Mouse (Mus musculus) forebrain, postnatal 0 days (tissue): ENCODE results near the gene Sfxn5. TPM values are rescaled to one million over a fixed set of nuclear protein-coding genes. Genes with fewer than 3 reads are reported as not detected.

Experiments used
- ATAC-seq: fragments of 200-750 bp; cut with Nextera tagmentation; 2 replicates; pipeline ENCODE4 v1.8.0; 2017; ENCODE audit warnings: mild to moderate bottlenecking, moderate library complexity
- DNase-seq: peaks from one replicate; pipeline ENCODE4 v3.0.0-alpha.2; 2015
- H3K27ac ChIP-seq: fragments of 300-500 bp; sonication (generic); 2 replicates; pipeline ENCODE4 v1.5.1; 2014; ENCODE audit warnings: low read depth, mild to moderate bottlenecking, antibody characterized with exemption, low read length, moderate library complexity, mixed read lengths
- H3K27me3 ChIP-seq: fragments of 300-500 bp; sonication (generic); 2 replicates; pipeline ENCODE4 v1.6.1; 2014; ENCODE audit warnings: mild to moderate bottlenecking, low read length, mixed read lengths; ENCODE audit not compliant: insufficient read depth
- H3K36me3 ChIP-seq: fragments of 300-500 bp; sonication (generic); 2 replicates; pipeline ENCODE4 v1.6.1; 2014; ENCODE audit warnings: mild to moderate bottlenecking, moderate library complexity; ENCODE audit not compliant: insufficient read depth
- H3K4me1 ChIP-seq: fragments of 300-500 bp; sonication (generic); 2 replicates; pipeline ENCODE4 v1.6.1; 2014; ENCODE audit warnings: antibody characterized with exemption; ENCODE audit not compliant: insufficient read depth
- H3K4me2 ChIP-seq: fragments of 300-500 bp; sonication (generic); 2 replicates; pipeline ENCODE4 v1.6.1; 2014; ENCODE audit warnings: low read depth, mild to moderate bottlenecking, moderate library complexity
- H3K4me3 ChIP-seq: fragments of 300-500 bp; sonication (generic); 2 replicates; pipeline ENCODE4 v1.5.1; 2014; ENCODE audit warnings: low read depth, low read length, mixed read lengths
- H3K9ac ChIP-seq: fragments of 300-500 bp; sonication (generic); 2 replicates; pipeline ENCODE4 v1.6.1; 2014; ENCODE audit warnings: mild to moderate bottlenecking
- H3K9me3 ChIP-seq: fragments of 300-500 bp; sonication (generic); 2 replicates; pipeline ENCODE4 v1.6.1; 2016; ENCODE audit warnings: low read length
- CTCF ChIP-seq: sonication (generic); IDR thresholded peaks from 2 replicates; pipeline ENCODE4 v1.5.1; 2016; ENCODE audit warnings: antibody characterized with exemption, control low read depth, low read depth
- WGBS: fragments of 180-500 bp; shearing (Covaris S2); extraction: QIAGEN DNeasy Blood & Tissue Kit; methylation state at CpG from one replicate; pipeline ENCODE4 v1.1.7; 2014; 5-methylcytosine and 5-hydroxymethylcytosine counted together
- polyA plus RNA-seq: library from polyadenylated mRNA; unstranded; fragments of >200 nt; fragmentation: Nextera tagmentation; extraction: Ambion mirVana; gene quantifications from 2 replicates; pipeline ENCODE4 v1.2.1, GENCODE M21; 2015
- total RNA-seq: library from RNA; depleted of rRNA; stranded (reverse); fragments of >200 nt; gene quantifications from 2 replicates; pipeline ENCODE4 v1.2.3, GENCODE M21; 2014

Gene Sfxn5
- total and polyA plus RNA-seq, 2 experiments from 2014 or later = 49.1 to 55.6 TPM

DNA sequence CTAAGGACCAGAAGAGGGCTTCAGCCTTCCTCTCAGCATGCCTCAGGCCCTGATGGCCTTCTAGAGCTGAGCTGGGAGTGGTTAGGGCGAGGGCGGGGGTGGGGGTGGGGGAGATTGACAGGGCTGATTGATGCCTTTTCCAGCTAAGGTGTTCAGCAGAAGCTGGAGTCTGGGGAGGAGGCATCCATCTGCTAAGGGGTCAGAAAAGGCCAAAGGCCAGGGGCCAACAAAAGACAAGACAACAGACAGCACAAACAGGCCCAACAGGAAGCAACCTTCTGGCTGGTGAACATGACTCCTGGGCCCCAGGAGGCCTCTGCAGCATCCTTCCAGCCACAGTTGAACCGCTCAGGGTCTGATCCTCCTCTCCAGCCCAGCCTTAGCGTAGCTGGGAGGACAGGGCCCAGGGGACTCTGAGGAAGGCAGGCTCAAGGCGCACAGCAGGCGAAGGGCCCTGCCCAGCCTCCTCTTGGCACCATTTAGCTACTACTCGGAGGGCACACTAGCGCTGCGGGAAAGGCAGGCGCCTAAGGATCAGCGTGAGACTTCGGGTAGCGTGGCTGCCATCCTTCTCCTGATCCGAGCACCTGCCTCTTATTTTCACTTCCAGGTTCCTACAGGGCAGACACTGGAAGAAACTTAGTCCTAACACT, 109.6 kb downstream of the Sfxn5 start:
- TF ChIP-seq CTCF = no peak
- no peak overlapping the region for H3K27ac ChIP-seq
- peaks cover 3% of the 10 kb centered on the region; the same call in 1 of the 2 replicates for H3K4me1 ChIP-seq
- no peak overlapping the region for H3K9ac ChIP-seq
- no peaks in the 10 kb centered on the region for H3K27me3 ChIP-seq
- no peak overlapping the region for H3K4me2 ChIP-seq
- no peaks in the 10 kb centered on the region for H3K9me3 ChIP-seq
- no peak overlapping the region for H3K4me3 ChIP-seq
- 40% methylated on average over 14 of the region's 14 CpGs for WGBS
- H3K36me3 ChIP-seq = no peaks in the 10 kb centered on the region
- DNase-seq (no peak), ATAC-seq (no peak; the same call in 1 of the 2 replicates)

DNA sequence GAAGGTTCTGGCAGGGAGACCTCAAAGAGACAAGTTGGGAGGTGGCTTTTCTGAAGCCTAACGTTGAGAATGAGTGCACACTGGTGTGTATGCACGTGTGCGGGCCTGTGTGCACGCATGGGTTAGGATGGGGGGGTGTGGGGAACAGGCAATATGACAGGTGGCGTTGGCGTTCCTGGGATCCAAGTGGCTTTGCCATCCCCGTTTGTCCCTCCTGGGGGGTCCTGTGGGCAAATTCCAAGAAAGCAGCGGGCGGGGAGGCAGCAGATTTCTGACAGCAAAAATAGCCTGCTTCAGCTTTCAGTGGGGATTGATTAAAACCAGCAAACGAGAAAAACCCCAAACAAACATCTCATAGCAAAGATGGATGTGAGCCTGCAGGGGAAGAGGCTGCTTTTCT, 110.7 kb downstream of the Sfxn5 start:
- TF ChIP-seq CTCF = no peak
- Histone ChIP-seq H3K27ac (no peak overlapping the region), H3K4me1 (peaks cover 8% of the 10 kb centered on the region; the same call in 1 of the 2 replicates), H3K4me2 (no peak overlapping the region), H3K36me3 (no peaks in the 10 kb centered on the region), H3K4me3 (no peak overlapping the region), H3K9me3 (no peaks in the 10 kb centered on the region), H3K27me3 (no peaks in the 10 kb centered on the region), H3K9ac (no peak overlapping the region)
- DNase-seq (no peak), ATAC-seq (no peak)
- 58% methylated on average over 10 of the region's 10 CpGs for WGBS

DNA sequence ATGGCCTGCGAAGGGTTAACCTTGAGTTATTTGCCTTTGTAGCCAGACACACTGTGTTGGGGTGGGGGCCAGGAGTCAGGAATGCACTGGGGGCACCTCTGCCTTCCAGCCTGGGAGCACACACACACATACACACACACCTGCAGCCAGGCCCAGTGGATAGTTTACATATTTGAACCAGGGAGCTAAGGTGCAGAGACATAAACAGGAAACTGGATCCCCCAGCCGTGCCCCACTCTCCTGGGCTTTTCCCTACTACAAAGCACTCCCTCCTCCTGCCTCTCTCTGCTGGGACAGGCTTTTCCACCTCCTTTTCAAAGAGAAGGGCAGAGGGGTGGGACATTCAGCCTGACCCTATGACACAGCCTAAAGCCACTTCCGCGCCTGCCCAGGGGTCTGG, 112.3 kb downstream of the Sfxn5 start:
- no peaks in the 10 kb centered on the region for H3K27me3 ChIP-seq
- H3K4me1 ChIP-seq = peaks cover 9% of the 10 kb centered on the region; the same call in 1 of the 2 replicates
- no peaks in the 10 kb centered on the region for H3K9me3 ChIP-seq
- no peak overlapping the region for H3K4me2 ChIP-seq
- WGBS = 54% methylated on average over 4 of the region's 4 CpGs
- H3K4me3 ChIP-seq = no peak overlapping the region
- H3K36me3 ChIP-seq = no peaks in the 10 kb centered on the region
- no peak overlapping the region for H3K9ac ChIP-seq
- no peak for TF ChIP-seq CTCF
- no peak for ATAC-seq
- DNase-seq = no peak
- no peak overlapping the region for H3K27ac ChIP-seq

DNA sequence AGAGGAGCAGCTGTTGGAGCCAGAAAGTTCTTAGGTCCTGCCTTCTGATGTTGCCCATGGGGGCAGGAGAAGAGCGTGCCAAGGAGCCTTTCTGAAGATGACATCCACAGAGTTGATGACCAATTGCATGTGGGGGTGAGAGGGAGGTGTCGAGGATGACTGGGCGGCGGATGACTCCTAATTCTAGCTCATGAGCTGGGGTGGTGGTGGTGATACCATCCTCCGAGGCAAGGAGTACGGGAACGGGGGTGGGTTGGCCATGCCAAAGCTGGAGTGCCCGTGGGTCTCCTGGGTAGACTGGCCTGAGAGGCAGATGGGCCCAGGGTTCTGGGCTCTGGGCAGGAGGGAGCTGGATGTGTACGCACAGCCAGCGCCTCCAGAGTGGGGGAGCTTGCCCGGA, 113.5 kb downstream of the Sfxn5 start:
- no peak overlapping the region for H3K9ac ChIP-seq
- TF ChIP-seq CTCF = no peak
- no peak overlapping the region for H3K4me2 ChIP-seq
- no peak overlapping the region for H3K4me3 ChIP-seq
- H3K9me3 ChIP-seq = no peaks in the 10 kb centered on the region
- peaks cover 9% of the 10 kb centered on the region; the same call in 1 of the 2 replicates for H3K4me1 ChIP-seq
- no peak for DNase-seq
- WGBS = 87% methylated on average over 11 of the region's 11 CpGs
- no peaks in the 10 kb centered on the region for H3K27me3 ChIP-seq
- H3K27ac ChIP-seq = no peak overlapping the region
- no peaks in the 10 kb centered on the region for H3K36me3 ChIP-seq
- ATAC-seq = no peak

DNA sequence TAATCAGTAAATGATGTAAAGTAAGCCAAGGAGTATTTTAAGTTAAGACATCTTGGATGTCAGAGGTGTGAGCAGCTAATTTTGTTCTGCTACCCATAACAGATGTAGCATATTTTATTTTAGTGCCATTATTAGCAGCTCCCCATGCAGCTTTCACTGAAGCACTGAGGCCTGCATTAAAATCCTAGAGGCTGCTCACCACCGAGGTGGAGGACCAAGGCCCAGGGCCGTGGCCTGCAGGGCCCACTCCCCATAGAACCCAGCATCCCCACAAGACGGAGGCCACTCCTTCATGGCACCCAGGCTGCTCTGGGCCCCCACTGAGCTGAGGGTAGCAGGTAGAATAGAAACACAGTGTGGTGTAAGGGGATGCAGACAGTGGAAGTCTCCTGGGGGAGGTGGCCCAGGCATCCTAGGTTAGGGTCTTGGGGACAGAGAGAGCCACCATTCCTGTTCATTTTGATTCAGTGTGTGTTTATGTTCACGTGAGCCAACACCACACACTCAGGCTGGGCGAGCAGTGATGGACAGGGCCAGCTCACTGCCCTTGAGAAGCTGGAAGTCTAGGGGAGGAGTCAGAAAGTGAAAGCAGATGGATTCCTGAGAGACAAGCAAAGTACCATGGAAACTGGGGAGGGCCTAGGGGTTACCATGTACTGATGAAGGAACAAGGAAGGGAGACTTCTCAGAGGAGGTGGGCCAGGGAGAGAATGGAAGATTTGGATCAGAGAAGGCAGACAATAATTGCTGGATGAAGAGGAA, 114.4 kb downstream of the Sfxn5 start:
- 46% methylated on average over 5 of the region's 5 CpGs for WGBS
- Histone ChIP-seq H3K27ac (peak overlapping the region; percentile 52; the same call in 1 of the 2 replicates), H3K4me3 (no peak overlapping the region), H3K9me3 (no peaks in the 10 kb centered on the region), H3K27me3 (no peaks in the 10 kb centered on the region), H3K9ac (no peak overlapping the region), H3K4me2 (no peak overlapping the region), H3K4me1 (peaks cover 6% of the 10 kb centered on the region; the same call in 1 of the 2 replicates), H3K36me3 (0 out of 2 replicates have a peak, but pooled peaks cover 4% of the 10 kb centered on the region)
- TF ChIP-seq CTCF = no peak
- no peak for DNase-seq
- ATAC-seq = peak; percentile 48

DNA sequence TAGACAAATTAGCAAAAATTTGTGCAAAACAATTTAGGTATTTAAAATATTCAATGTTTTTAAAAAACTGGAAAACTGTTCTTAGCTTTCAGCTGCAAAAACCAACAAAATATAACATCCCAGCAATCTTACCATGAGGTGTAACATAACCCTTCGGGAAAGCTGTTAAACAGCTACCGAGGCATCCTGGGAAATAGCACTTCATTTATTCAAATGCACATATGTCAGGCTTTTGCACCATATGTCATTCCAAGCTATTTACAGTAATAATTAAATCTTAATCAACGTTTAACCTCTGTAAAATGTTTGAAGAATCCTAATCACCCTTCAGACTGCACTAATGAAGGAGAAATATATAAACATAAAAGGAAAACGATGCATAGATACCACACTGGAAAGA, 115.0 kb downstream of the Sfxn5 start:
- Histone ChIP-seq H3K4me2 (no peak overlapping the region), H3K36me3 (0 out of 2 replicates have a peak, but pooled peaks cover 4% of the 10 kb centered on the region), H3K4me1 (peaks cover 6% of the 10 kb centered on the region; the same call in 1 of the 2 replicates), H3K9ac (no peak overlapping the region), H3K27ac (no peak overlapping the region), H3K9me3 (no peaks in the 10 kb centered on the region), H3K4me3 (no peak overlapping the region), H3K27me3 (no peaks in the 10 kb centered on the region)
- peak; percentile 61 for ATAC-seq
- DNase-seq = peak; percentile 71
- WGBS = 36% methylated on average over 4 of the region's 4 CpGs
- no peak for TF ChIP-seq CTCF

DNA sequence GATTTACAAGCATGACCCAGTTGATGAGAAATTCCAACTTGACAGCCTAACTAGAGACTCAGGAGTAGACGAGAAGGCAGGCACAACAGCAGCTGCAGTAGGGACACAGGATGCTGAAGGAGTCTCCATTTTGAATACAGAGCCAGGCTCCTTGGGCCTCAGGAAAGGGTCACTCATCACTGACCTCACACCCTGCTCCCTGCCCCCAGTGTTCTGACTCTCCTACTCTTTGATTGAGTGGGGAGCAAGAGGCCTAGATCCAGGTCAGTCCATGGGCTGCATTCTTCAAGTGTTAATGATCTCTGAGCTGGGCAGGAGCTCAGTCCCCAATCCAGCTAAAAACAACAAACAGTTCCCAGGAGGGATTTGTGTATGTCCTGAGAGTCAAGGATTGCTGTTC, 122.5 kb downstream of the Sfxn5 start:
- no peak overlapping the region for H3K9ac ChIP-seq
- H3K27me3 ChIP-seq = no peaks in the 10 kb centered on the region
- no peak overlapping the region for H3K27ac ChIP-seq
- ATAC-seq (no peak), DNase-seq (no peak)
- no peak overlapping the region for H3K4me2 ChIP-seq
- no peaks in the 10 kb centered on the region for H3K9me3 ChIP-seq
- 48% methylated on average over 1 of the region's 1 CpGs for WGBS
- H3K36me3 ChIP-seq = 0 out of 2 replicates have a peak, but pooled peaks cover 4% of the 10 kb centered on the region
- H3K4me1 ChIP-seq = peaks cover 18% of the 10 kb centered on the region; the same call in 1 of the 2 replicates
- TF ChIP-seq CTCF = no peak
- no peak overlapping the region for H3K4me3 ChIP-seq
